Mouse (Mus musculus) limb, embryonic 14.5 days (tissue): ENCODE results near the gene Gm48552. TPM values are rescaled to one million over a fixed set of nuclear protein-coding genes. Genes with fewer than 3 reads are reported as not detected.
A peak's percentile ranks its signal among the peaks of the same experiment; 100 is the strongest.

Source experiments
- ATAC-seq: fragments of 200-750 bp; cut with Nextera tagmentation; 2 replicates; pipeline ENCODE4 v1.8.0; 2017; ENCODE audit warnings: low read depth, moderate number of reproducible peaks, moderate TSS enrichment; ENCODE audit not compliant: low FRiP score
- DNase-seq: peaks from one replicate; pipeline ENCODE4 v3.0.0-alpha.2; 2015; ENCODE audit warnings: low spot score
- H3K27ac ChIP-seq: fragments of 300-500 bp; sonication (generic); replicated peaks from 2 replicates; pipeline ENCODE4 v1.5.1; 2014; ENCODE audit warnings: low read depth, mild to moderate bottlenecking, low read length, moderate library complexity, mixed read lengths
- H3K27me3 ChIP-seq: fragments of 300-500 bp; sonication (generic); 2 replicates; pipeline ENCODE4 v1.6.1; 2014; ENCODE audit warnings: low read length, mixed read lengths; ENCODE audit not compliant: control insufficient read depth, insufficient read depth
- H3K36me3 ChIP-seq: fragments of 300-500 bp; sonication (generic); 2 replicates; pipeline ENCODE4 v1.6.1; 2014; ENCODE audit warnings: mild to moderate bottlenecking, low read length, moderate library complexity, mixed read lengths; ENCODE audit not compliant: control insufficient read depth, insufficient read depth
- H3K4me1 ChIP-seq: fragments of 300-500 bp; sonication (generic); 2 replicates; pipeline ENCODE4 v1.6.1; 2014; ENCODE audit warnings: antibody characterized with exemption, low read length, mixed read lengths; ENCODE audit not compliant: control insufficient read depth, insufficient read depth
- H3K4me2 ChIP-seq: fragments of 300-500 bp; sonication (generic); replicated peaks from 2 replicates; pipeline ENCODE4 v1.6.1; 2014; ENCODE audit warnings: low read depth, mild to moderate bottlenecking, low read length, moderate library complexity; ENCODE audit not compliant: severe bottlenecking
- H3K4me3 ChIP-seq: fragments of 300-500 bp; sonication (generic); replicated peaks from 2 replicates; pipeline ENCODE4 v1.5.1; 2014; ENCODE audit warnings: low read length
- H3K9ac ChIP-seq: fragments of 300-500 bp; sonication (generic); 2 replicates; pipeline ENCODE4 v1.6.1; 2014; ENCODE audit warnings: mild to moderate bottlenecking, low read depth, low read length, moderate library complexity; ENCODE audit not compliant: severe bottlenecking
- H3K9me3 ChIP-seq: fragments of 300-500 bp; sonication (generic); 2 replicates; pipeline ENCODE4 v1.6.1; 2016; ENCODE audit warnings: low read length; ENCODE audit not compliant: control insufficient read depth
- POLR2A ChIP-seq: fragments of 200-500 bp; IDR thresholded peaks from 2 replicates; pipeline ENCODE4 v1.8.0; 2012; ENCODE audit warnings: inconsistent platforms, mild to moderate bottlenecking, moderate library complexity, borderline replicate concordance; ENCODE audit not compliant: insufficient read depth, insufficient read length; ENCODE audit errors: extremely low read depth
- WGBS: fragments of 180-500 bp; shearing (Covaris S2); extraction: QIAGEN DNeasy Blood & Tissue Kit; methylation state at CpG from one replicate; pipeline ENCODE4 v1.1.7; 2014; 5-methylcytosine and 5-hydroxymethylcytosine counted together
- polyA plus RNA-seq, 2 experiments: library from polyadenylated mRNA; depleted of rRNA in 1 of 2; stranded (reverse) in 1 of 2; unstranded in 1 of 2; fragments of >200 nt; fragmentation: Nextera tagmentation in 1 of 2; extraction: Ambion mirVana in 1 of 2; gene quantifications; 2 replicates each; pipeline versions ENCODE4 v1.2.1 to v1.2.3; 2012 to 2014

Gene Gm48552
- 6.8 and 9.5 TPM in 2 replicates for polyA plus RNA-seq (2012; rRNA removed)
- 0.99 and 1.2 TPM in 2 replicates for polyA plus RNA-seq (2014; fragmentation: Nextera tagmentation; extraction: Ambion mirVana)

DNA sequence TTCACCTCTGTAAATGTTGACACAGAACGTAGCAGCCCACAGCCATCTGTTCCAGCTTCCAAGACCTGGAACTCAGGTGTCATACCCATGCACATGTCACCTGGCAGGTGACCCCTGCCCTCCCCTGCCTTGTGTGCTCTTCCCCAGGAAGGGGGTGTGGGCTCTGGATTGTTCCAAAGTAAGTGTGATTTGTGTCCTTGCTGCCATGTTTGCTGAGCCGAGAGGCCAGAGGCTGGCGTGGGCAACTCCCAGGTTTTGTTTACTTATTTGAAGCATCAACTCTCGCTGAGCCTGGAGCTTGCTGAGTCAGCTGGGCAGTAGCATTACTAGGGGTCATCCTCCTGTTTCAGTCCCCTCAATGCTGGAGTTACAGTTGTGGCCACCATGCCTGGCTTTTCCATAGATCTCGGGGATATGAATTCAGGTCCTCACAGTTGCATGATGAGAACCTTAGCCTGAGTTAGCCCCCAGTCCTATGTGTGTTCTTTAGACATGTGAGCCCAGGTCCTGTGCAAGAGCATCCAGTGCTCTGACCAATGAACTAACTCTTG is at the start of gene Gm48552:
Gene Gm48552, plus strand, starts transcription at position 501 of the 551 bp plus-strand sequence.
- no peak for ATAC-seq
- no peak within 1 kb of the TSS for H3K4me3 ChIP-seq
- H3K4me1 ChIP-seq: peaks cover 20% of the 10 kb centered on the region
- H3K27ac ChIP-seq: no peak within 1 kb of the TSS
- no peaks in the 10 kb centered on the region for H3K9me3 ChIP-seq
- H3K36me3 ChIP-seq: peaks cover 38% of the 10 kb centered on the region
- H3K4me2 ChIP-seq: no peak within 1 kb of the TSS
- TF ChIP-seq POLR2A: no peak
- no peaks in the 10 kb centered on the region for H3K27me3 ChIP-seq
- 87% methylated on average over 5 of the region's 5 CpGs for WGBS
- H3K9ac ChIP-seq: no peak within 1 kb of the TSS
- no peak for DNase-seq

DNA sequence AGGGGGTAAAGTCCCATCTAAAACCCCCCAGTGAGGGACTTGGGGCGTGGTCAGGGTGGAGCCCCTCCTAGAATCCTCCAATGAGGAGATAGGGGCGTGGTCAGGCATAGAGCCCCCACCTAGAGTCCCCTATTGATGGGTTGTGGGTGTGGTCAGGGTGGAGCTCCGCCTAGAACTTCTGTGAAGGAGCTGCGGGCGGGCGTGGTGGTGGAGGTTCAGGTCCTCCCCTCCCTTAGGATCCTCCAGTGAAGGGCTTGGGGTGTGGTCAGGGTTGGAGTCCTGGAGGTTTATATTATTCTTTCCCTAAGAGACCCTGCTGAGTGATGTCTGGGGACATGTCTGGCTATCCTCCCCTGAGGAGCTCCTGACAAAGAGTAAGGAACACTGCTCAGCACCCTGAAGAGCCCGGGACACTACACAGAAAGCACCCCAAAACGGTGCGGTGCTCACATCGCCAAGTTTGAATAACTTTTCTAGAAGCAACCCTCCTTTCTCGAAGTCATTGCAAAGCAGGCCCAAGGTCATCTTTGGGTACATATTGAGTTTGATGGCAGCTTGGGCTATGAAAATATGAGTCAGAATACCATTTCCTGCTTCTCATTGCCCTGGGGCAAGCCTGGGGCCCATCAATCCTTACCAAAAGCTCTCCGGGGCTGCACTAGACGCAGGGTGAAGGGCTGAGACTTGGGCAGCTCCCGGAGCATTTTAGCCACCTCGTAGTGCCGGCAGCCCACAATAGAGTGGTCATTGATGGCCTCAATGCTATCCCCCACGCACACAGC is 48.1 kb upstream of the Gm48552 start:
- Histone ChIP-seq H3K9ac (no peak overlapping the region), H3K4me3 (no peak overlapping the region)
- 40% methylated on average over 17 of the region's 17 CpGs for WGBS

DNA sequence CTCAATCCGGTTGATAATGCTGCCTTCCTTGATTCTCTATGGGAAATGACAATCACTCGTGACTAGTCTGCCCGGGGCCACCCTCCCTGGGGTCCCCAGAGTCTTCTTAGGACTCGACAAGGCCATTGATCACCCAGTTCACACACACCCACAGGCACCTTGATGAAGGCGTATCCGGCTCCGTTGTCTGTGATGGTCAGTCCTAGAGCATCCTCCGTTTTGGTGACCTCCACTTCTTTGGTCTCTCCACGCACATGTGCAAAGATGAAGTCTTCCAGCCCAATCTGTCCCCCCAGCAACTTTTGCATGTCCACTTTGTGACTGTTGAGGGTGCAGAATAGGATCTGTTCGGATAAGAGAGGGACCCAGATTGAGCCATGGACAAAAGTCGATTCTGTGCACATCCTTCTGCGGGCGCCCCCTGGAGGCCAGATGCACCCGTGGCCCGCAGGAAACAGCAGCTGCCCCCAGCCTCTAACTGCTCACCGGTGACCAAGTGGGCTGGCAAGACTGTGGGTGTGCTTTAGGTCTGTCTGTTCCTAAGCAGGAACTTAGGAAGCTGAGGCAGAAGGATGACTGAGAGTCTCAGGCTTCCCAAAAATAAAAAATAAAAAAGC is 47.4 kb upstream of the Gm48552 start:
- Histone ChIP-seq H3K36me3 (0 out of 2 replicates have a peak, but pooled peaks cover 7% of the 10 kb centered on the region), H3K4me1 (peaks cover 7% of the 10 kb centered on the region; the same call in 1 of the 2 replicates), H3K9ac (no peak overlapping the region), H3K4me3 (no peak overlapping the region), H3K27ac (no peak overlapping the region), H3K4me2 (no peak overlapping the region), H3K27me3 (peaks cover 55% of the 10 kb centered on the region), H3K9me3 (no peaks in the 10 kb centered on the region)
- TF ChIP-seq POLR2A: no peak
- DNase-seq: peak; percentile 57
- ATAC-seq: no peak
- WGBS: 34% methylated on average over 16 of the region's 16 CpGs

More for the DNA sequence above, 48.1 kb upstream of the Gm48552 start:
- Histone ChIP-seq H3K27ac (no peak overlapping the region), H3K36me3 (0 out of 2 replicates have a peak, but pooled peaks cover 3% of the 10 kb centered on the region), H3K4me2 (no peak overlapping the region), H3K27me3 (peaks cover 55% of the 10 kb centered on the region), H3K9me3 (no peaks in the 10 kb centered on the region), H3K4me1 (peaks cover 14% of the 10 kb centered on the region)
- DNase-seq: no peak
- no peak for TF ChIP-seq POLR2A
- ATAC-seq: no peak

DNA sequence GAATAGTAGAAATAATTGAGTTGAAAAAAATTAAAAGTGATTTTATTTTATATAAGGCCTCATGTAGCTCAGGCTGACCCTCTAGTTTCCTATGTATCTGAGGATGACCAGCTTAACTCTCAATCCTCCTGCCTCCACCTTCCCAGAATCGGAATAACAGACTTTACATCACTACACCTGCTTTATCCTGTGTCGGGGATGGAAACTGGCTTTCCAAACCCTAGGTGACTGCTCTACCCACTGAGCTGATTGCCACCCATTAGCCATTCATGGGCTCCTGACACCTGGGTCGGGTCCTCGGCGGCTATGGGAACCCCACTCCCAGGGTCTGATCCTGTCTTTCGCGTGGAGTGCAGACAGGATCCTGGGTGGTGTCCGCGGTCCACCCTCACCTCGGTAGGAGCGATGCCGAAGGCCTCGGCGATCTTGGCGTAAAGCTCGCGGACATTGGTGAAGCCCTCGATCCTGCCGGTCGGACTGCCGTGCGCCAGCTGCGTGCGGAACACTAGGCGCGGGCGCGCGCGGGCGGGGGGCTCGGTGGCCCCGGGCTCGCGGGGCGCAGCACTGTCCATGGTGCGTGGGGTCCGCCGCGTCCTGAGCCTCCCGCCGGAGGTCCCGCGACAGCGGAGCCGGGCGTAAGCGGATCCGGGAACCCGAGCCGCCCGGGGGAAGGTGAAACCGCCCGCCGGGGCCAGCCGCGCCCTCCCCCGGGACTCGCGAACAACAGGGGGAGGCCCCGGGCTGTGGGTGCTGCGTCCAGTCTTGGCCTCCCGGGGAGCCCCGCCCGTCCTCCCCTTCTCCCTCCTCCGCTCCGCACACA is 45.9 kb upstream of the Gm48552 start, which contains the start of gene Gipc3:
Gene Gipc3, minus strand, starts transcription at position 581 of the 820 bp plus-strand sequence.
- WGBS: 10% methylated on average over 28 of the region's 67 CpGs
- H3K4me1 ChIP-seq: peaks cover 15% of the 10 kb centered on the region
- H3K27me3 ChIP-seq: peaks cover 47% of the 10 kb centered on the region
- no peaks in the 10 kb centered on the region for H3K9me3 ChIP-seq
- peaks cover 13% of the 10 kb centered on the region for H3K36me3 ChIP-seq
- no peak within 1 kb of the TSS for H3K27ac ChIP-seq
- peak within 1 kb of the TSS; percentile 37 for H3K4me3 ChIP-seq
- TF ChIP-seq POLR2A: no peak
- peak within 1 kb of the TSS; percentile 44 for H3K9ac ChIP-seq
- no peak for ATAC-seq
- peak within 1 kb of the TSS; percentile 72 for H3K4me2 ChIP-seq
- no peak for DNase-seq
